Mouse (Mus musculus) spleen, adult 2 months (tissue): Measurements from ENCODE around the gene Lrmda. TPM values are rescaled to one million over a fixed set of nuclear protein-coding genes. Genes with fewer than 3 reads are reported as not detected.

ENCODE experiments used
- DNase-seq, 2 experiments: peaks; one replicate each; pipeline versions ENCODE4 v3.0.0 to v3.0.0-alpha.2; 2012 to 2021; ENCODE audit warnings: low spot score in 2 of 2, low read depth in 1 of 2
- H3K27ac ChIP-seq: fragments of 200-500 bp; 2 replicates; pipeline ENCODE4 v1.5.1; 2012; ENCODE audit warnings: low read length, inconsistent platforms; ENCODE audit not compliant: insufficient read depth
- H3K27me3 ChIP-seq: fragments of 200-500 bp; 2 replicates; pipeline ENCODE4 v1.6.1; 2012; ENCODE audit warnings: mild to moderate bottlenecking, moderate library complexity, low read length, inconsistent platforms; ENCODE audit not compliant: control insufficient read depth, insufficient read depth
- H3K36me3 ChIP-seq: fragments of 200-500 bp; 2 replicates; pipeline ENCODE4 v1.6.1; 2012; ENCODE audit warnings: mild to moderate bottlenecking, low read length, inconsistent platforms; ENCODE audit not compliant: control insufficient read depth, insufficient read depth
- H3K4me1 ChIP-seq: fragments of 200-500 bp; 2 replicates; pipeline ENCODE4 v1.6.1; 2011; ENCODE audit warnings: inconsistent platforms; ENCODE audit not compliant: control insufficient read depth, insufficient read depth, insufficient read length
- H3K4me3 ChIP-seq: fragments of 200-500 bp; 2 replicates; pipeline ENCODE4 v1.5.1; 2011; ENCODE audit warnings: mild to moderate bottlenecking, inconsistent platforms; ENCODE audit not compliant: insufficient read depth, insufficient read length; ENCODE audit errors: extremely low read depth
- CTCF ChIP-seq: fragments of 200-500 bp; IDR thresholded peaks from 2 replicates; pipeline ENCODE4 v1.5.1; 2011; ENCODE audit warnings: mild to moderate bottlenecking, inconsistent platforms; ENCODE audit not compliant: insufficient read depth, insufficient read length, insufficient replicate concordance; ENCODE audit errors: extremely low read depth
- POLR2A ChIP-seq: fragments of 200-500 bp; IDR thresholded peaks from 2 replicates; pipeline ENCODE4 v1.6.1; 2011; ENCODE audit warnings: low read depth, low read length, inconsistent platforms
- WGBS: fragments of 180-500 bp; shearing (Covaris S2); methylation state at CpG from one replicate; pipeline ENCODE4 v1.1.7; 2018; 5-methylcytosine and 5-hydroxymethylcytosine counted together
- polyA plus RNA-seq: library from polyadenylated mRNA; depleted of rRNA; stranded (reverse); fragments of >200 nt; gene quantifications from 2 replicates; pipeline ENCODE4 v1.2.3, GENCODE M21; 2012

Lrmda gene
- polyA plus RNA-seq, 1 experiment: 0.37 TPM

DNA sequence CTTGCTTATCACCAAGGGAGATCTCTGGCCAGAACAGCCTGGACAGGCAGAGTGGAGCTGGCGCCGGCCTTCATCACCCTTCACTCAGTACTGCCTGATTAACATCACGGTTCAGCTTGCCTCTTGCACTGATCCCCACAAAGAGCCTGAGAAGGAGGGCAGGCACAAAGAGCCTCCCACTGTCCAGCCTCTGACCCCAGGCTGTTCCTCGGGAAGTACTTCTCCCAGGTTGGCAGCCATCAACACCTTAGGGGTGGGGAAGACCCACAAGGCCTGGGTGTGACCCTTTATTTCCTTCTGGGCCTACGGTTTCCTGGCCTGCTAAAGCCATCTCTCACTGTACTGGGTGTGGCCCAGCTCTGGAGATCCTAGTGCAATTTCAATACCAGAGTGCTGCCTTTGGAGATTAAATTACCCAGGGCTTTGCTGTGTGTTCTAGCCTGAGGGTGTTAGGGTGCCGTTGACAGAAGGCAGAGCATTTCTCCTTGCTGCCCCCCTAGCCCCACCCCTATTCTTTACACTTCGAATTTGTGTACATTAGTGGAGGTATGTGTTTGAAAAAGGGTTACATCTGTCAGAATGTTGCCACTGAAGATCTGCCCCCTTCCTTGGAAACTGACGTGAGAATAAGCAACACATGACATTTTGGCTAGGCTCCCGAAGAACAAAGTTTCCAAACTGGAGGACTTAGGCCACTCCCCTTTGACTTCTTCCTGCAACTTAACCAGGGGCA, 628.5 kb downstream of the Lrmda start:
- WGBS: 76% methylated on average over 9 of the region's 9 CpGs

GRCm38 (mm10) chr14:22649411-22649911, 629.9 kb downstream of the Lrmda start:
- 23% methylated on average over 5 of the region's 5 CpGs for WGBS
- Histone ChIP-seq H3K4me3 (no peak overlapping the region), H3K4me1 (no peaks in the 10 kb centered on the region), H3K27me3 (no peaks in the 10 kb centered on the region), H3K27ac (no peak overlapping the region), H3K36me3 (no peaks in the 10 kb centered on the region)
- TF ChIP-seq POLR2A (no peak), CTCF (no peak)
- no peak for DNase-seq

More for the DNA sequence above, 628.5 kb downstream of the Lrmda start:
- H3K4me1 ChIP-seq: no peaks in the 10 kb centered on the region
- no peaks in the 10 kb centered on the region for H3K36me3 ChIP-seq
- no peak for DNase-seq
- no peak overlapping the region for H3K27ac ChIP-seq
- H3K4me3 ChIP-seq: no peak overlapping the region
- TF ChIP-seq CTCF: no peak
- TF ChIP-seq POLR2A: no peak
- H3K27me3 ChIP-seq: no peaks in the 10 kb centered on the region

DNA sequence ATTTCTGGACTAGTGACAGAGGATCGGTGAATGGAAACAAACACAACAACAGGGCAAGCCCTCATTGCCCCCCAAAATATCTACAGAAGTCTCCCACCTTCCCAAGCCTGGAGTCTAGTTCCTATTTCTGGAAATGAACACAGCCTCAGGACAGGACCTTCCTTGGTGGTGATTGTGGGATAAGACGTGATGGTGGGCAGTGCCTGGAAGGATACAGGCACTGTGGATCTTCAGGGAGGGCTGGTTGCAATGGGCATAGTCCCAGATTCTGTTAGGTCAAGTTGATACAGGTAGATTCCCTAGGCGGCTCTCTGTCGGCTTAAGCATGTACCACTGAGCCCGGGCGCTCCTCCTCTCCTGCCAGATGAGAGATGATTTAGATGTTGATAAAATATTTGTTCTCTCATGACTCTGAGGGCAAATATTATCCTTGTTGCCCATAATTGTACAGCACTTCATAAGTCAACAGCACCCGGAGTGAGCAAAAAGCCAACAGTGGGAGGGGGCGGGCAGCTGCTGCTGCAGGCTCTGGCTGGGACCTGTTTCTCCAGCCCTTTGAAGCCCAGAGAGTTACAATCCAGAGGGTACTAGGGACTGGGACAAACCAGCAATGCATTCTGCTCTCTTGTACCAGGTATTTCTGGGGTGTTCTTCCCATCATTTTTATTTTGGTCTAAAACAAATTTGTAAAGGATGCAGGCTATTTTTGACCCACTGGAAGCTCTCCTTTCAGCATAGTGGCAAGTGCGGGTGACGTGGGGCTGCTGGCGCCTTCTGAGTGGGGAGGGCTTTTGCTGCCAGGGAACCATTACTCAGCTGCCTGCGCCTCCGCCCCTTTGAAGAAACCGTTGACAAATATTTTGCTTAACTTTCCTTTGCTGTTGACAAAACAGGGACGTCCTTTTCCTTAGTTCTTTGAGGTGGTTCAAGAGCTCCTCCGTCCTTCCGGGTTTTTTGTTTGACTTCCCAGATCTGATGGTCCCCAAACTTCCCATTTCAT, 630.8 kb downstream of the Lrmda start:
- H3K4me3 ChIP-seq: no peak overlapping the region
- no peaks in the 10 kb centered on the region for H3K36me3 ChIP-seq
- H3K27ac ChIP-seq: no peak overlapping the region
- DNase-seq: no peak
- TF ChIP-seq POLR2A: no peak
- no peak for TF ChIP-seq CTCF
- 80% methylated on average over 17 of the region's 17 CpGs for WGBS
- no peaks in the 10 kb centered on the region for H3K4me1 ChIP-seq
- no peaks in the 10 kb centered on the region for H3K27me3 ChIP-seq

DNA sequence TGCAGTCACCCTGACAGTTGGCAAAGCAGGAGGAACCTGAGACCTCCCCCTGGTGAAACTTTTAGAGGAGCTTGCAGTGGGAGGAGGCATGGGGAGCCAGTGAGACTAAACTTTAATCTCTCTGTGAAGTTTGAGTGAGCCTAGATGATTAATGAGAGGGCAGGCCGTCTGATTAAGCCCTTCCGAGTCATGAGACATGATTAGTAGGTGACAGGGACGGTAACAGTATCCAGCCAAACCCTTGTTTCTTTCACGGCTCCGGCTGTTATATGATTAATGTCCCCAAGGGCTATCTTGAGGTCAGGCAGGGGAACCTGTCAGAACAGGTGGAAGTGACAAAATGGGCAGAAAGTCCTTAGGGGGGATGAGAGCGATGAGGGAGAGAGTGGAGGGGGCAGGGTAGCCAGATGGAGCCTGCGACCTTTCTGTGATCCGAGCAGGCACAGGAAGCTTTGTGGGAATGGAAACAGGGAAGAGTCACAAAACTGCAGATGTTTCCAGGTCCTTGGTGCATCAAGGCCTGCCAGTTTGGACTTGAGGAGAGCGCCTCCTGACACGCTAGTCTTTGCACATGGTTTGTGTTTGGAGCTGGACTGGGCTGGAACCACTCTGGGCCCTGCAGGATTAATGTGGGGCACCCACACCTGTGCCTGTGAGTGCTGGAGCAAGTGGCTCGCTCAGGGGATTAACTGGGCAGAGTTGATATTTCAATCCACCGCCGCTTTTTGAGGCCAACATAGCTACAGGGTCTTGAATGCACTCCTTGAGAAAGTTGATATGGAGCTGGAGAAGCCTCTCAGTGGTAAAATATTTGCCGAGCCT, 631.8 kb downstream of the Lrmda start:
- 70% methylated on average over 14 of the region's 14 CpGs for WGBS
- no peak overlapping the region for H3K27ac ChIP-seq
- no peaks in the 10 kb centered on the region for H3K36me3 ChIP-seq
- H3K4me3 ChIP-seq: no peak overlapping the region
- H3K27me3 ChIP-seq: no peaks in the 10 kb centered on the region
- TF ChIP-seq CTCF (no peak), POLR2A (no peak)
- no peak for DNase-seq
- no peaks in the 10 kb centered on the region for H3K4me1 ChIP-seq

GRCm38 (mm10) chr14:22662496-22662895, 643.0 kb downstream of the Lrmda start:
- Histone ChIP-seq H3K27me3 (no peaks in the 10 kb centered on the region), H3K36me3 (no peaks in the 10 kb centered on the region), H3K4me3 (no peak overlapping the region), H3K4me1 (no peaks in the 10 kb centered on the region), H3K27ac (no peak overlapping the region)
- 82% methylated on average over 3 of the region's 3 CpGs for WGBS
- no peak for TF ChIP-seq CTCF
- TF ChIP-seq POLR2A: no peak
- DNase-seq: no peak

GRCm38 (mm10) chr14:22666437-22666836, 646.9 kb downstream of the Lrmda start:
- TF ChIP-seq CTCF (no peak), POLR2A (no peak)
- Histone ChIP-seq H3K27ac (no peak overlapping the region), H3K4me3 (no peak overlapping the region), H3K4me1 (no peaks in the 10 kb centered on the region), H3K36me3 (no peaks in the 10 kb centered on the region), H3K27me3 (no peaks in the 10 kb centered on the region)
- DNase-seq: no peak
- 91% methylated on average over 3 of the region's 3 CpGs for WGBS
